Mouse (Mus musculus): ENCODE data around the gene Efl1.

- TF ChIP-seq POLR2A (IDR thresholded peaks at IDR 0.05; ENCODE audit: insufficient read length, low read depth) (no peak), CEBPB (IDR thresholded peaks at IDR 0.05; ENCODE audit: insufficient read depth, poor library complexity, severe bottlenecking) (no peak), E2F4 (IDR thresholded peaks at IDR 0.05; ENCODE audit: insufficient read depth) (no peak)
These were observed 126.7 kb downstream of the Efl1 start for GRCm38 (mm10) chr7:82775090-82775489.
